Mouse (Mus musculus): ENCODE results near the gene D630003M21Rik. TPM values are rescaled to one million over a fixed set of nuclear protein-coding genes. Genes with fewer than 3 reads are reported as not detected.

D630003M21Rik gene
- polyA plus RNA-seq (2015; fragmentation: Nextera tagmentation; extraction: Ambion mirVana), result 0.64 and 0.67 TPM in 2 replicates

DNA sequence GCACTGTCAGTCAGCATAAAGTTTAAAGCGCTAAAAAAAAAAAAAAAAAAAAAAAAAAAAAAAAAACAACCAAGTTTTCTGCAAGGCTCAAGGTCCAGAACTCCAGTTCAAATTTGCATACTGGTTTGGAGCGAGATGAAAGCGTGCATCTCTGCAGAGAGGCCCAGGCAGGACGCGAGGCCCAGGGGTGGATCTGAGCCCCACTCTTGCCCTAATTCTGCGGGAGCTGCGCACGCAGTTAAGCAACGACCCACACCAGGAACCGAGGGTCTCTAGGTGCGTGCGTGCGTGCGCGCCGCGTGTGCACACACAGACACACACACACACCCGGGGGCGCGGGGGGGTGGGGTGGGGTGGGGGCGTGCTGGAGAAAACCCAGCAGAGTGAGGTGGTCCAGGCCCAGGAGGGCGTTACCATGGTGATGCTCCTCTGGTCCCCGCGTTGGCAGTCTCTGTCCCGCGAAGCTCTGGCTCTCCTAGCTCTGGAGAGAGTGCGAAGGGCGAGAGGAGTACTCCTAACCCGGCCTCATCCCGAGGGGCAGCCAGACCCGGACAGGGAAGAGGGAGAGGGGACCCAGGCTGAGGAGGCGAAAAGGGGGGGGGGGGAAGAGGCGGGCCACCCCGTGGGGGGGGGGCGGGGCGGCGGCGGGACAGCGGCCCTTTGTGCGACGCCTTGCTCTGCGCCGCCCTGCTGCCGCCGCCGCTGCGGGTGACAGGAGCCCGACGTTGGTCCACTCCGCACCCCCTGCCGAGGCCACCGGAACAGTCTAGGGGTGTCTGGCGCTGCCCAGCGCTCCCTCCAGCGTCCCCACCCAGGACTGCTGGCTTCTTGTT lies at the start of gene D630003M21Rik:
Gene D630003M21Rik, minus strand, starts transcription at position 553 of the 833 bp plus-strand sequence.
- peak within 1 kb of the TSS; percentile 10; the same call in 1 of the 2 replicates for H3K4me3 ChIP-seq (ENCODE audit: low read depth, low read length)
- H3K27me3 ChIP-seq (ENCODE audit: insufficient read depth, low read length), result peaks cover 20% of the 10 kb centered on the region
- 0% methylated on average over 39 of the region's 55 CpGs for WGBS (ENCODE audit: insufficient replicate concordance)
- H3K4me1 ChIP-seq (ENCODE audit: insufficient read depth), result peaks cover 5% of the 10 kb centered on the region; the same call in 1 of the 2 replicates
- H3K27ac ChIP-seq (ENCODE audit: low read depth), result no peak within 1 kb of the TSS
- ATAC-seq (peak; percentile 74), DNase-seq (peak; percentile 30)
- H3K9me3 ChIP-seq (ENCODE audit: low read length), result no peaks in the 10 kb centered on the region
- peak within 1 kb of the TSS; percentile 60 for H3K4me2 ChIP-seq (ENCODE audit: low read depth, low read length)
- H3K9ac ChIP-seq (replicated peaks), result no peak within 1 kb of the TSS
- H3K36me3 ChIP-seq (replicated peaks; ENCODE audit: insufficient read depth, low read length), result no peaks in the 10 kb centered on the region
- TF ChIP-seq CTCF (IDR thresholded peaks at IDR 0.05; ENCODE audit: low read depth) (no peak), EP300 (IDR thresholded peaks at IDR 0.05; ENCODE audit: low read depth) (no peak)

DNA sequence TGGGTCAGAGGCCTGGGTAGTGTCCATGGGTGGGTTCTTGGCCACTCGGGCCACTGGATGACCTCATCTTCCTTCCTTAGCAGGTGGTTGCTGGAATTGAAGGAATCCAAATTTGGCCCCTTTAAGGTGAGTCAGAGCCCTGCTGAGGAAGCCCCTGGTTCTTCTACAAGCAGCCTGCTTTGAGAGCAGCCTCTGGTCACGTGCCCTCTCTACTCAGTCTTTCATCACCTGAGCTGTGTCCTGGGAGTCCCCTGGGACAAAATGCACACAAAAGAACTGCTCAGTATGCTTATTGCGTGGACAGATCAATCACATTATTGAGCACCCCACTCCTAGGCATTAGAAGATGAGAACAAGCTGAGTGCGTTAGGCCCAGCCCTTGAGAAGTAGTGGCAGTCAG lies 47.9 kb upstream of the D630003M21Rik start:
- H3K27ac ChIP-seq (ENCODE audit: low read depth), result no peak overlapping the region
- H3K9me3 ChIP-seq (ENCODE audit: low read length), result no peaks in the 10 kb centered on the region
- TF ChIP-seq EP300 (IDR thresholded peaks at IDR 0.05; ENCODE audit: low read depth) (no peak), CTCF (IDR thresholded peaks at IDR 0.05; ENCODE audit: low read depth) (no peak)
- no peaks in the 10 kb centered on the region for H3K27me3 ChIP-seq (ENCODE audit: insufficient read depth, low read length)
- H3K4me2 ChIP-seq (ENCODE audit: low read depth, low read length), result no peak overlapping the region
- 75% methylated on average over 4 of the region's 4 CpGs for WGBS (ENCODE audit: insufficient replicate concordance)
- H3K36me3 ChIP-seq (replicated peaks; ENCODE audit: insufficient read depth, low read length), result no peaks in the 10 kb centered on the region
- DNase-seq, result no peak
- no peak overlapping the region for H3K9ac ChIP-seq (replicated peaks)
- no peak overlapping the region for H3K4me3 ChIP-seq (ENCODE audit: low read depth, low read length)
- no peaks in the 10 kb centered on the region for H3K4me1 ChIP-seq (ENCODE audit: insufficient read depth)
- peak; percentile 48 for ATAC-seq

DNA sequence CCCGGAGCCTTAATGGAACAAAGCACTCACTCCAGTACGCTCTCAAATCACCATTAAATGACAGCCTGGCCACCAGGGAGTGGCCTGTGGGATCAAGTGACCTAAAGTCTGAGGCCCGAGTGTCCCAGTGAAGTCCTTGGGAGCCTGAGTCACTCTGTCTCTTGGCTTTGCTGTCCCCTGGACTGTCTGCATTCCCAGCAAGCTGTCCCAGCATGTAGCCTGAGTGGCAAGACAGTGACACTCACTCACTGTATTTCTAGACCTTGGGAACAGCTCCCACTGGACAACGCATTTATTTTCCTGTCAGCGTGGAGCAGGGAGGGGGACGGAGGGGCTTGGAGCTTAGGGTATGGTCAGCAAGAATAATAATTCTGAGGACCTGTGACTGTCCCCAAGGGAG lies 47.4 kb upstream of the D630003M21Rik start:
- Histone ChIP-seq H3K27ac (ENCODE audit: low read depth) (no peak overlapping the region), H3K9me3 (ENCODE audit: low read length) (no peaks in the 10 kb centered on the region), H3K4me3 (ENCODE audit: low read depth, low read length) (no peak overlapping the region), H3K9ac (replicated peaks) (no peak overlapping the region), H3K27me3 (ENCODE audit: insufficient read depth, low read length) (no peaks in the 10 kb centered on the region), H3K4me2 (ENCODE audit: low read depth, low read length) (no peak overlapping the region), H3K36me3 (replicated peaks; ENCODE audit: insufficient read depth, low read length) (no peaks in the 10 kb centered on the region), H3K4me1 (ENCODE audit: insufficient read depth) (no peaks in the 10 kb centered on the region)
- no peak for ATAC-seq
- TF ChIP-seq CTCF (IDR thresholded peaks at IDR 0.05; ENCODE audit: low read depth) (no peak), EP300 (IDR thresholded peaks at IDR 0.05; ENCODE audit: low read depth) (no peak)
- no peak for DNase-seq
- 75% methylated on average over 6 of the region's 6 CpGs for WGBS (ENCODE audit: insufficient replicate concordance)

DNA sequence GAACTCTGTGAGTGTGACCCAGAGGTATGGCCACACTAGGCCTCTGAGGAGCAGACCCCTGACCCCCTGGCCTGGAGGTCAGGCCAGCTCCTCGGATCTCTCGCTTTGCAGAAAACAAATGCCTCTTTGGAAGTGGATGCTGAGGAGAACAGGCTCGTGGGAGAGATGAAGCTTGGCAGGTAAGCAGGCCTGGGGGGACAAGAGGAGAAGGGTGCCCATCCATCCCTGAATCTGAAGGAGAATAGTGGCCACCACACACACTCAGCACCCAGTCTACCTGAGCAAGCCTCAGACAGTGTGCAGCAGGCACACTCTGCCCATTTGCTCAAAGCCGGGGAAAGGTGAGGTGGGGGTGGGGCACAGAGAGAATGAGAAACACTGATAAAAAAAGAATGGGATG lies 46.8 kb upstream of the D630003M21Rik start:
- DNase-seq, result no peak
- no peak for TF ChIP-seq EP300 (IDR thresholded peaks at IDR 0.05; ENCODE audit: low read depth)
- TF ChIP-seq CTCF (IDR thresholded peaks at IDR 0.05; ENCODE audit: low read depth), result no peak
- H3K4me2 ChIP-seq (ENCODE audit: low read depth, low read length), result no peak overlapping the region
- no peaks in the 10 kb centered on the region for H3K9me3 ChIP-seq (ENCODE audit: low read length)
- no peak overlapping the region for H3K27ac ChIP-seq (ENCODE audit: low read depth)
- H3K4me1 ChIP-seq (ENCODE audit: insufficient read depth), result no peaks in the 10 kb centered on the region
- no peak overlapping the region for H3K4me3 ChIP-seq (ENCODE audit: low read depth, low read length)
- no peaks in the 10 kb centered on the region for H3K27me3 ChIP-seq (ENCODE audit: insufficient read depth, low read length)
- 72% methylated on average over 4 of the region's 4 CpGs for WGBS (ENCODE audit: insufficient replicate concordance)
- H3K36me3 ChIP-seq (replicated peaks; ENCODE audit: insufficient read depth, low read length), result no peaks in the 10 kb centered on the region
- H3K9ac ChIP-seq (replicated peaks), result no peak overlapping the region
- no peak for ATAC-seq

DNA sequence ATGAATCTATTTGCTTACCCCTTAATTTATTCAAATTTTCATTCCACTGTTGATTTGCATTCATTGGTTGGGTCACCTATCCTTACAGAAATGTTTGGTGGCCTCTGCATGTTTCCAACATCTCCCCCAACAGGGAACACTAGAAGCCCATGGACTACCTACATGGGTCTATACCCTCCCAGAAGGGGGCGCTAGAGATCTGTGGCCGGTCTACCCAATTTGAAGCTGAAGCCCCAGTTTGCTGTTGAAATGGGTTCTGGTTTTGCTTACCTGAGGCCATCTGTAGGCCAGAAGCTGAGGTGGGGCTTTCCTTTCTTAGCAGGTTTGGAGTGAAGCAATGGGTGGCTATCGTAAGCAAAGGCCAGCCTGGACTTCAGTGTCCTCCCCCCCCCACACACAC lies 46.3 kb upstream of the D630003M21Rik start:
- no peak overlapping the region for H3K4me2 ChIP-seq (ENCODE audit: low read depth, low read length)
- TF ChIP-seq CTCF (IDR thresholded peaks at IDR 0.05; ENCODE audit: low read depth), result peak; percentile 47
- no peak for TF ChIP-seq EP300 (IDR thresholded peaks at IDR 0.05; ENCODE audit: low read depth)
- no peaks in the 10 kb centered on the region for H3K36me3 ChIP-seq (replicated peaks; ENCODE audit: insufficient read depth, low read length)
- 87% methylated on average over 3 of the region's 3 CpGs for WGBS (ENCODE audit: insufficient replicate concordance)
- H3K4me1 ChIP-seq (ENCODE audit: insufficient read depth), result no peaks in the 10 kb centered on the region
- no peak overlapping the region for H3K4me3 ChIP-seq (ENCODE audit: low read depth, low read length)
- H3K27ac ChIP-seq (ENCODE audit: low read depth), result no peak overlapping the region
- no peak overlapping the region for H3K9ac ChIP-seq (replicated peaks)
- H3K27me3 ChIP-seq (ENCODE audit: insufficient read depth, low read length), result no peaks in the 10 kb centered on the region
- ATAC-seq (no peak), DNase-seq (peak; percentile 32)
- H3K9me3 ChIP-seq (ENCODE audit: low read length), result no peaks in the 10 kb centered on the region

DNA sequence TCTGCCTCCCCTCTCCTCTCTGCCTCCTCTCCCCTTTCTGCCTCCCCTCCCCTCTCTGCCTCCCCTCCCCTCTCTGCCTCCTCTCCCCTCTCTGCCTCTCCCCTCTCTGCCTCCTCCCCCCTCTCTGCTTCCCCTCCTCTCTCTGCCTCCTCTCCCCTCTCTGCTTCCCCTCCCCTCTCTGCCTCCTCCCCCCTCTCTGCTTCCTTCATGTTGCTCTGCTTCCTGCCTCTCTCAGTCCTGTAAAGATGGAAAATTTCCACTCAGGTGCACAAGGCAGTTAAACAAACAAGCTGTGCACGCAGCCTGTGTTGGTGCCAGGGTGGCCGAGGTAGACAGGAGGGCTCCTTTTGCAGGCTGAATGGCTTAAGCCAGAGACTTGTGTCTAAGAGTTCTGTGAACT lies 44.6 kb upstream of the D630003M21Rik start:
- Histone ChIP-seq H3K9me3 (ENCODE audit: low read length) (no peaks in the 10 kb centered on the region), H3K4me1 (ENCODE audit: insufficient read depth) (no peaks in the 10 kb centered on the region), H3K27ac (ENCODE audit: low read depth) (no peak overlapping the region), H3K4me2 (ENCODE audit: low read depth, low read length) (no peak overlapping the region), H3K27me3 (ENCODE audit: insufficient read depth, low read length) (no peaks in the 10 kb centered on the region), H3K9ac (replicated peaks) (no peak overlapping the region), H3K36me3 (replicated peaks; ENCODE audit: insufficient read depth, low read length) (no peaks in the 10 kb centered on the region), H3K4me3 (ENCODE audit: low read depth, low read length) (no peak overlapping the region)
- ATAC-seq, result no peak
- TF ChIP-seq CTCF (IDR thresholded peaks at IDR 0.05; ENCODE audit: low read depth) (no peak), EP300 (IDR thresholded peaks at IDR 0.05; ENCODE audit: low read depth) (no peak)
- no peak for DNase-seq
- WGBS (ENCODE audit: insufficient replicate concordance), result 22% methylated on average over 2 of the region's 2 CpGs
